Mouse (Mus musculus): ENCODE measurements around the gene Gm10681.
"Not testable (repeated sequence)": the region's sequence is repeated elsewhere in the genome, so short reads cannot be mapped to it uniquely, and the experiment has no call there.

Gm10681 gene

DNA sequence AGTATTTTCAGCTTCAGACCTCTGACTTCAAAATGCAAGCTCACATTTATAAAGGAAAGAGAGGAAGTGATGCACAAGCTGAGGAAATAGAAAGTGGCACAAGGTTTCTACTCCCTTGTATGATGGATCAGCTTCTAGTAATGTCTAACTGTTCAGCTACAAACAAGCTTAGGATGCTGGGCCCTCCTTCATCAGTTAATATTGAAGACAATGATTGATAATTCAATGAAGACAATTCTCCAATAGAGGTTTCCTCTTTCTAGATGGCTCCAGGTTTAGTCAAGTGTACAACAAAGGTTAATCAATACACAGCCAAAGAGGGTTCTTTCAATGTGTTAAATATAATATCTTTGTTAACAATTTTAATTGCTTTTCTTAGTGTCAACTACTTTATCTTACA lies at the start of gene Gm10681:
Gene Gm10681, minus strand, starts transcription at position 101 of the 400 bp plus-strand sequence.
- DNase-seq (ENCODE audit: low spot score): no peak

DNA sequence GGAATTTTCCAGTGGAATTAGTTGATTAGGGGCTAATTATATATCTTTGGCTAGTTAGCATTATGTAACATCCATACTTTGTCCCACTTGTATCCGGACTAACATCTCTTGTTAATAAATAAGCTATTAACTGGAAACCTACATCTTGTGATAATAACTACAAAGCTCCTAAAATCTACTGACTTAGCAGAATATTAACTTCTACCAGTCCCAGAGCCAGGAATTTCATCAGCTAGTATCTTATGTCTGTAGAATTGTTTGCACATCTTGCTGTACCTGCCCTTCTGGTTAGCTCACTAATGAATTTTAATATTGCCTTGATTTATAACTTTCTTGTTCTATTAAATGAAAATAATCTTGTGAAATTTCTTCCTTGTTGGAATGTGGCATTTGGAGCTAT lies 46.5 kb upstream of the Gm10681 start:
- no peak for DNase-seq (ENCODE audit: low spot score)

DNA sequence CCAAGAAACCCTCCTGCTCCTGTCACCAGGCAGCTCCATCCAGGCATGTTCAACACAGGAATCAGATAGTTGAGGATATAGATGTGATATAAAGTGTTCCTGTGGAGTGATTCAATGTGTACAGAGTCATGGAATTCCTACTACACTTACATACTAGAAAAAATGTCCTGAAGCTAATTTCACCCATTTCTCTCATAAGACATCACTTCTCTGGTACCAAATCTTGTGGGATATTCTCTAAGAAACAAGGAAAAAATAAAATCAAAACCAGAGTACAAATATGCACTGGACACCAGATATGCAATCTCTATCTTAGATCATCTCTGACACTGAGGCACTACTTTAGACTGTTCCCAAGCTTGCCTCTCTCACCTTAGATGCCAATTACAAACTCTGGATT lies 41.5 kb upstream of the Gm10681 start, which contains the start of gene Hsd3b5:
Gene Hsd3b5, minus strand, starts transcription at position 101 of the 400 bp plus-strand sequence.
- DNase-seq (ENCODE audit: low spot score): no peak

DNA sequence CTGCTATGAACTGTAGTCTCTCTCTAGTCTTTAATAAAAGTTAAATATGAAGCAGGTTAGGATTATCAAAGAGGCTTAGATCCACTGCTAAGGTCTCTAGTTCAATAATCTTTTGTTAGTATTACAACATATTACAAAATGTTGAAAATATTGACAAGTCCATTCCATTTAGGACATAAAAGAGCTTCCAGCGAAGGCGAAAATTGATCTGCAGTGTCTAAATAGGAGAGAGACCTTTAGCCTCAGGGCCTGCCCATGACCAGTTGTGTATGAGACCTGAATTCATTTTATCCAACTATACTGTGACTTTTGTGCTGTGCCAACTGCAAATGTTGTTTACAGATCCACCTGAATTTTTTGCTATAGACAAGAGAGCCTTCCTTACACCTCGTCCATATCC lies 41.0 kb upstream of the Gm10681 start:
- no peak for DNase-seq (ENCODE audit: low spot score)

DNA sequence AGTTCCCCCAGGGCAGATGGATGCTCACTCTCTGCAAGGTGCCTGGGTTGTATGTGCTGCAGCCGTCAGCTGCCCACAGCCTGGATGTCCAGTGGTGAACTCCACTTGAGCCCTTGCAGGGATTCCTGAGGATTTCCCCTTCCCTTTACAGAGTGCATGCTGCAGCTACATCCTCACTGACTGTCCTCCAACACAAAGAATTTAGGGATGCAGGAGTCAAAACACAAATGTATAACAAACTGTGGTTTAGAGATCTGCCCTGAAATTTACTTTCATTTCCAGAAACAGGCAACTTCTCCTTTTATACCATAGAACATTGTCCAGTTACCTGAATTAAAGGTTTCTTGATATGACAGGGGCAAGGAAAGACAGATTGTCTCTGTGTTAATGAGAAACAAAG lies 28.2 kb upstream of the Gm10681 start:
- not testable (repeated sequence) for DNase-seq (ENCODE audit: low spot score)

DNA sequence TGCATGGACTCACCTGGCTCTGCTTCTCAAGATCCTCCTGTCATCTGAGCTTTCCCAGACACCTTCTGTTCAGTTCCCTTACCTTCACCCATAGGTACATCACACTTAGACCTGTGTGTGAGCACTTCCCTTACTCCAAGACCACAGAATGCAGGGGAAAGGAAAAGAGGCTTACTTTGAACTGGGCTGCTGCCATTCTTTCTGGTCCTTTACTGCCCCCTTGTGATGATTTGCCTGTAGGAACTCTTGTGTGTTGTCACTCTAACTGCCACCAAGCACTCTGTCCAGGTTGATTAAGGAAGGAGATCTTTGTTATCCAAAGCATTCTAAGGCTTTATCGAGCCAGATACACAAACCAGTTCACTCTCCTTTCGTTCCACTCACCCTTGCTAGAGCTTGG lies 27.6 kb upstream of the Gm10681 start:
- DNase-seq (ENCODE audit: low spot score): not testable (repeated sequence)

DNA sequence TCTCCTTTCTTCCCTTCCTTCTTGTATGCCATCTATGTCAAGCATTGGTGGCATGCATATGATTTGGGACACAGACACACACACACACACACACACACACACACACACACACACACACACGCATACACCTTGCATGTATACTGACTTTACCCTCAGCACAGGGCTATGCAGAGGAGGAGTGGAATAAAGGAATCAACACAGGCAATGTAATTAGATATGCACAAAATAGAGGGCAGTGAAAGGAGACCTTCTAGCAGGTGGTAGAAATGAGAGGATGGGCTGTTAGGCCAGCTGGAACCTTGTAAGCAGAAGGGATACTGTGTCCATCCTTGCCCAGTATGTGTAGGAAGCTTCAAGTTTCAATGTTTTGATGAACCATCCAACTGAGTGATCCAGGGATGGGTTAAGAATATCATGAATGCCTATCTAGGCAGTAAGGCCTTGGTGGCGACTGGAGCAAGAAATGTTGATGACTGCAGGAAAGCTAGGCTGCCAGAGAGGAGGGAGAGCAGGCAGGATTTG lies 25.9 kb upstream of the Gm10681 start:
- DNase-seq (ENCODE audit: low spot score): not testable (repeated sequence)

DNA sequence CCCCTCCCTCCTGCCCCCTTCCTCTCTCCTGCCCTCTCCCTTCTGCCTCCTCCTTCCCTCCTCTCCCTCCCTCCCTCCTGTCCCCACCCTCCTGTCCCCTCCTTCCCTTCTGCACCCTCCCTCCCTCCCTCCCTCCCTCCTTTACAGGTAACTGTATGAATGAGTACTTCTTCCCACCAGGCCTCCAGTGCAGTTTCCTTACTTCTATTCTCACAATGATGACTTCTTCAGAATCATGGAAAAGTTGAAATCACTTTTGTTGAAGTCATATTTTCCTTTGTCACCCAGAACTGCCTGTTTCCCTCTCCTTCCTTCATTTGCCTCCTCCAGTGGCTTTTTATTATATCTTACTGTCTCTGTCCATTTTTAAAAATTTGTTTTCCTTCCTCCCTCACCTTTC lies 25.4 kb upstream of the Gm10681 start:
- no peak for DNase-seq (ENCODE audit: low spot score)

DNA sequence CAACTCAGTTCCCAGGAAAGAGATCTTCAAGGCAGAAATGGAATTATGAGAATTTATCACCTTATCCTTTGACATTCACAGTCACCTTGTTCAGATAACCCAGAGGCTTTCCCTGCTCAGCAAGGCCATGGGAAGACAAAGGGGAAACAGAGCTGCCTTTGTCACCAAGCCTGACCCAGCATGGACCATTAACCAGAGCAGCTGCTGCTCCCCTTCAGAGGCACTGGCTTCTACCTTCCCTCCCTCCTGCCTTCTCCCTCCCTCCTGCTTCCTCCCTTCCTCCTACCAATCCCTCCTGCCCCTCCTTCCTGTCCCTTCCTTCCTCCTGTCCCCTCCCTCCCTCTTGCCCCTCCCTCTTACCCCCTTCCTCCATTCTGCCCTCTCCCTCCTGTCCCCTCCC lies 24.9 kb upstream of the Gm10681 start:
- not testable (repeated sequence) for DNase-seq (ENCODE audit: low spot score)

DNA sequence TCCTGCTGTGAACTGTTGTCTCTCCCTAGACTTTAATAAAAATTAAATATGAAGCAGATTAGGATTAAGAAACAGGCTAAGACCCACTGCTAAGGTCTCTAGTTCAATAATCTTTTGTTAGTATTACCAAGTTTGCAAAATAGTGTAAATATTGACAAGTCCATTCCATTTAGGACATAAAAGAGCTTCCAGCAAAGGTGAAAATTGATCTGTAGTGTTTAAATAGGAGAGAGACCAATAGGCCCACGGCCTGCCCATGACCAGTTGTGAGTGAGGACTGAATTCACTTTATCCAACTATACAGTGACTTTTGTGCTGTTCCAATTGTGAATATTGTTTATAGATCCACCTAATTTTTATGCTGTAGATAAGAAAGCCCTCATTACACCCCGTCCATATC lies 886 bp downstream of the Gm10681 start:
- DNase-seq (ENCODE audit: low spot score): no peak

DNA sequence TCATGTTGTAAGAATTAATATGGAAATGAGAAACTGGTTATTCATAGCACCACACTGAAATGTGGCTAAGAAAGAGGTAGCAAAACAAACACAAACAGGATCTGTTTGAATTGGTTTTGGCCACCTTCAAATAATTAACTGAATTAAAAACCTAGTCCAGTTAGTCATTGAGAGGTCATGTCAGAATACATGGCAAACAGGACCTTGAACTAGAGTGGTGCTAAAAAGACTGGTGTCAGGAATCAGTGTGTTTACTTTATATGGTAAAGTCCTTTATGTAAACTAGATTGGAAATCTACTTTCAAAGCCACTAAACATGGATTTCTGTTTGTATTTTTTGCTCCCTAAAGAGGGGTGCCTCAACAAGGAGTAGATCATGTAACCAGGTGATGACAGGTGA lies 6.0 kb downstream of the Gm10681 start:
- not testable (repeated sequence) for DNase-seq (ENCODE audit: low spot score)

DNA sequence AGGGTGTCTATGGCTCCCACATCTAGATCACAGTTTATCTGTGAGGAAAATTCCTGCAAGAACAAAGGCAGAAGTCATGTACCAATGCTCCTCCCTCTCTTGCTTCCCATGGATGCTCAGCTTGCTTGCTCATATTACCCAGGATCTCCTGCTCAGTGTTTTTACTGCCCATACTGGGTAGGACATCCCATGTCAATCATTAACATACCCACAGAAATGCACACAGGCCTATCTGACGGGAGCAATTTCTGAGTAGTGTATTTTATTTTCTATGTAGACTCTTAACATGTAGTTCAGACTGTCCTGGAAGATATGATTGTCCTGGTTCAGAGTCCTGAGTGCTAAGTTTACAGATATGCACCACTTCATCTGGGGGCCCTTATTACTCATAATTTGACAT lies 6.4 kb downstream of the Gm10681 start:
- DNase-seq (ENCODE audit: low spot score): not testable (repeated sequence)

DNA sequence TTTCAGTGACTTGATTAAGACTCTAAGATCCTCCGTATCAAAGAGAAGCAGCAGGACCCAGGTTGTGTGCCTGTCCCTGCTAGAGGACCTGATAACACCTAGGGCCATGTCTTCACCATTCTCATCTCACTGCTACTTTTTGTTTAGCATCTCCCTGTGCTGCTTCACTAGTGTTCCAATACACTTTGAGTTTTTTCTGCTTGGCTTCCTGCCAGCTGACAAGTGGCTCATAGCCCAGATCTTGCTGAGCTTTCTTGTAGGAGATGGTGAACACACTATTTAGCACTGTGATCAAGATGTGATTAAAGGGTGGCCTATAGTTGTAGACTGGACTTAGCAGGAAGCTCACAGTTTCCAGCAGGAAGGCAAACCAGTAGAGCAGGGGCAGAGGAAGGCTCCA lies 7.6 kb downstream of the Gm10681 start:
- not testable (repeated sequence) for DNase-seq (ENCODE audit: low spot score)

DNA sequence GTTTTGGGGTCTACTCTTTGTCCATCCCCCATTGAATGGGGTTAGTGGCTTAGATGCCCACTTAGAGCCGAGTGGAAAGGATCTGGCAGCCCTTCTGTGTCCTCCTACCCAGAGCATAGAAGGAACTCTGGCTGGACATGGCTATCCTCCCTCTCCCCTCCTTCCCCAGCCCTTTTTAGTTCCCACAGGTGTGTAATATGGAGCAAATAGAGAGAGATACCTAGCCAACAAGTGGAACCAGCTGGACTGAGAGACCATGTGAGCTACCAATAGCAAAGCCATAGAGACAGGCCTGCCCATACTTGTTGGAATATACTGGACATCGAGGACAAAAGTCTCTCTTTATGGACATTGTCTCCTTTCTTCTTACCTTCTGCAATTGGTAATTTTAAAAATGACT lies 20.9 kb downstream of the Gm10681 start:
- not testable (repeated sequence) for DNase-seq (ENCODE audit: low spot score)

DNA sequence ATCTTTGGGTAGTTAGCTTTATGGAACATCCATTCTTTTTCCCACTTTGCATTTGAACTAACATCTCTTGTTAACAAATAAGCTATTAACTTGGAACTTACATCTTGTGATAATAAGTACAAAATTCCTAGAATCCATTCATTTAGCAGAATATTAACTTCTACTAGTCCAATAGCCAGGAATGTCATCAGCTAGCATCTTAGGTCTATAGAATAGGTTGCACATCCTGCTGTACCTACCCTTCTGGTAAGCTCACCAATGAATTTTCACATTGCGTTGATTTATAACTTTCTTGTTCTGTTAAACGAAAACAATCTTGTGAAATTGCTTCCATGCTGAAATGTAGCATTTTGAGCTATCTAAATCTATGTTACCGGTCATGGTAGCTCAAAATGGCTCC lies 23.7 kb downstream of the Gm10681 start:
- not testable (repeated sequence) for DNase-seq (ENCODE audit: low spot score)

DNA sequence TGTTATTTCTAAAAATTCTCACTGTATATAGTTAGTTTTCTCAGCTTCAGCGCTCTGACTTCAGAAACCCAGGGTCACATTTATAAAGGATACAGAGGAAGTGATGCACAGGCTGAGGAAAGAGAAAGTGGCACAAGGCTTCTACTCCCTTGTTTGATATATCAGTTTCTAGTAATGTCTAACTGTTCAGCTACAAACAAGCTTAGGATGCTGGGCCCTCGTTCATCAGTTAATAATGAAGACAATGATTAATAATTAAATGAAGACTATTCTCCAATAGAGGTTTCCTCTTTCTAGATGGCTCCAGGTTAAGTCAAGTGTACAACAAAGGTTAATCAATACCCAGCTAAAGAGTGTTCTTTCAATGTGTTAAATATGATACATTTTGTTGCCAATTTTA lies 24.8 kb downstream of the Gm10681 start:
- not testable (repeated sequence) for DNase-seq (ENCODE audit: low spot score)

DNA sequence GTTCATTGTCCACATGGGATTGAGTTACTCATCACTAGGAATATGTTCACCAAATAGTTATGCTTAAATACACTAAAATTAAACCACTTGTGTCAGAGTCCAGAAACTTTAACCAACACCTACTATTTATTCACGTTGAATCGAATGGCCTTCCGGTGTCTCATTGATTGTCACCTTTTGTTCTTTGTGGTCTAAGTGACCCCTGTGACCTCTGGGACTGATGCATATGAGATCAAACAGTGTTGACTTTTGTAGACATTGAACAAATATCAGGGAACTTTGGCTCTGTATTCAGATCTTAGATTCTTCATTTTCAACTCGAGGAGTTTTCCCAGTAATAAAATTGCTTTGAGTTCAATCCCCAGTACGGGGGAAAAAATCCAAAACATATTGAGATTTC lies 27.9 kb downstream of the Gm10681 start:
- DNase-seq (ENCODE audit: low spot score): not testable (repeated sequence)

DNA sequence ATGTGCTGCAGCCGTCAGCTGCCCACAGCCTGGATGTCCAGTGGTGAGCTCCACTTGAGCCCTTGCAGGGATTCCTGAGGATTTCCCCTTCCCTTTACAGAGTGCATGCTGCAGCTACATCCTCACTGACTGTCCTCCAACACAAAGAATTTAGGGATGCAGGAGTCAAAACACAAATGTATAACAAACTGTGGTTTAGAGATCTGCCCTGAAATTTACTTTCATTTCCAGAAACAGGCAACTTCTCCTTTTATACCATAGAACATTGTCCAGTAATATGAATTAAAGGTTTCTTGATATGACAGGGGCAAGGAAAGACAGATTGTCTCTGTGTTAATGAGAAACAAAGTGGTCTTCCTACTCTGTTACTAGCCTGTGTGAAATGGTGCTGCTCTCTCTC lies 37.8 kb downstream of the Gm10681 start:
- not testable (repeated sequence) for DNase-seq (ENCODE audit: low spot score)

DNA sequence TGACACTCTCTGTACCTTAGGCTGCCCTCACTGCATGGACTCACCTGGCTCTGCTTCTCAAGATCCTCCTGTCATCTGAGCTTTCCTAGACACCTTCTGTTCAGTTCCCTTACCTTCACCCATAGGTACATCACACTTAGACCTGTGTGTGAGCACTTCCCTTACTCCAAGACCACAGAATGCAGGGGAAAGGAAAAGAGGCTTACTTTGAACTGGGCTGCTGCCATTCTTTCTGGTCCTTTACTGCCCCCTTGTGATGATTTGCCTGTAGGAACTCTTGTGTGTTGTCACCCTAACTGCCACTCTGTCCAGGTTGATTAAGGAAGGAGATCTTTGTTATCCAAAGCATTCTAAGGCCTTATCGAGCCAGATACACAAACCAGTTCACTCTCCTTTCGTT lies 38.4 kb downstream of the Gm10681 start:
- not testable (repeated sequence) for DNase-seq (ENCODE audit: low spot score)

DNA sequence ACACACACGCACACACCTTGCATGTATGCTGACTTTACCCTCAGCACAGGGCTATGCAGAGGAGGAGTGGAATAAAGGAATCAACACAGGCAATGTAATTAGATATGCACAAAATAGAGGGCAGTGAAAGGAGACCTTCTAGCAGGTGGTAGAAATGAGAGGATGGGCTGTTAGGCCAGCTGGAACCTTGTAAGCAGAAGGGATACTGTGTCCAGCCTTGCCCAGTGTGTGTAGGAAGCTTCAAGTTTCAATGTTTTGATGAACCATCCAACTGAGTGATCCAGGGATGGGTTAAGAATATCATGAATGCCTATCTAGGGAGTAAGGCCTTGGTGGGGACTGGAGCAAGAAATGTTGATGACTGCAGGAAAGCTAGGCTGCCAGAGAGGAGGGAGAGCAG lies 40.1 kb downstream of the Gm10681 start:
- not testable (repeated sequence) for DNase-seq (ENCODE audit: low spot score)

DNA sequence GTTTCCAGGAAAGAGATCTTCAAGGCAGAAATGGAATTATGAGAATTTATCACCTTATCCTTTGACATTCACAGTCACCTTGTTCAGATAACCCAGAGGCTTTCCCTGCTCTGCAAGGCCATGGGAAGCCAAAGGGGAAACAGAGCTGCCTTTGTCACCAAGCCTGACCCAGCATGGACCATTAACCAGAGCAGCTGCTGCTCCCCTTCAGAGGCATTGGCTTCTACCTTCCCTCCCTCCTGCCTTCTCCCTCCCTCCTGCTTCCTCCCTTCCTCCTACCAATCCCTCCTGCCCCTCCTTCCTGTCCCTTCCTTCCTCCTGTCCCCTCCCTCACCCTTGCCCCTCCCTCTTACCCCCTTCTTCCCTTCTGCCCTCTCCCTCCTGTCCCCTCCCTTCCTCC lies 41.0 kb downstream of the Gm10681 start:
- DNase-seq (ENCODE audit: low spot score): not testable (repeated sequence)

DNA sequence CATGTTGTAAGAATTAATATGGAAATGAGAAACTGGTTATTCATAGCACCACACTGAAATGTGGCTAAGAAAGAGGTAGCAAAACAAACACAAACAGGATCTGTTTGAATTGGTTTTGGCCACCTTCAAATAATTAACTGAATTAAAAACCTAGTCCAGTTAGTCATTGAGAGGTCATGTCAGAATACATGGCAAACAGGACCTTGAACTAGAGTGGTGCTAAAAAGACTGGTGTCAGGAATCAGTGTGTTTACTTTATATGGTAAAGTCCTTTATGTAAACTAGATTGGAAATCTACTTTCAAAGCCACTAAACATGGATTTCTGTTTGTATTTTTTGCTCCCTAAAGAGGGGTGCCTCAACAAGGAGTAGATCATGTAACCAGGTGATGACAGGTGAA lies 63.6 kb downstream of the Gm10681 start:
- DNase-seq (ENCODE audit: low spot score): not testable (repeated sequence)

DNA sequence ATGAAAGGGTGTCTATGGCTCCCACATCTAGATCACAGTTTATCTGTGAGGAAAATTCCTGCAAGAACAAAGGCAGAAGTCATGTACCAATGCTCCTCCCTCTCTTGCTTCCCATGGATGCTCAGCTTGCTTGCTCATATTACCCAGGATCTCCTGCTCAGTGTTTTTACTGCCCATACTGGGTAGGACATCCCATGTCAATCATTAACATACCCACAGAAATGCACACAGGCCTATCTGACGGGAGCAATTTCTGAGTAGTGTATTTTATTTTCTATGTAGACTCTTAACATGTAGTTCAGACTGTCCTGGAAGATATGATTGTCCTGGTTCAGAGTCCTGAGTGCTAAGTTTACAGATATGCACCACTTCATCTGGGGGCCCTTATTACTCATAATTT lies 64.1 kb downstream of the Gm10681 start:
- not testable (repeated sequence) for DNase-seq (ENCODE audit: low spot score)

DNA sequence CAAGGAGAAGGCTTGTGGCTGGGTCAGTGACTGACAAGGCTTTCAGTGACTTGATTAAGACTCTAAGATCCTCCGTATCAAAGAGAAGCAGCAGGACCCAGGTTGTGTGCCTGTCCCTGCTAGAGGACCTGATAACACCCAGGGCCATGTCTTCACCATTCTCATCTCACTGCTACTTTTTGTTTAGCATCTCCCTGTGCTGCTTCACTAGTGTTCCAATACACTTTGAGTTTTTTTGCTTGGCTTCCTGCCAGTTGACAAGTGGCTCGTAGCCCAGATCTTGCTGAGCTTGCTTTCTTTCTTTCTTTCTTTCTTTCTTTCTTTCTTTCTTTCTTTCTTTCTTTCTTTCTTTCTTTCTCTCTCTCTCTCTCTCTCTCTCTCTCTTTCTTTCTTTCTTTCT lies 65.8 kb downstream of the Gm10681 start:
- not testable (repeated sequence) for DNase-seq (ENCODE audit: low spot score)

DNA sequence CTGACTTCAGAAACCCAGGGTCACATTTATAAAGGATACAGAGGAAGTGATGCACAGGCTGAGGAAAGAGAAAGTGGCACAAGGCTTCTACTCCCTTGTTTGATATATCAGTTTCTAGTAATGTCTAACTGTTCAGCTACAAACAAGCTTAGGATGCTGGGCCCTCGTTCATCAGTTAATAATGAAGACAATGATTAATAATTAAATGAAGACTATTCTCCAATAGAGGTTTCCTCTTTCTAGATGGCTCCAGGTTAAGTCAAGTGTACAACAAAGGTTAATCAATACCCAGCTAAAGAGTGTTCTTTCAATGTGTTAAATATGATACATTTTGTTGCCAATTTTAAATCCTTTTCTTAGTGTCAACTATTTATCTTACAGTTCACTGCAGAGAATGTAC lies 78.2 kb downstream of the Gm10681 start, which contains the start of gene Hsd3b4:
Gene Hsd3b4, minus strand, starts transcription at position 101 of the 400 bp plus-strand sequence.
- DNase-seq (ENCODE audit: low spot score): not testable (repeated sequence)

Measured in c-Kit-positive CD71-positive TER-119-positive erythroid progenitor cells, embryonic 14.5 days (primary cell).